Mouse (Mus musculus): Measurements from ENCODE around the gene Galnt18. TPM values are rescaled to one million over a fixed set of nuclear protein-coding genes. Genes with fewer than 3 reads are reported as not detected.

Gene Galnt18
- polyA plus RNA-seq, 1 experiment = 4.9 TPM

DNA sequence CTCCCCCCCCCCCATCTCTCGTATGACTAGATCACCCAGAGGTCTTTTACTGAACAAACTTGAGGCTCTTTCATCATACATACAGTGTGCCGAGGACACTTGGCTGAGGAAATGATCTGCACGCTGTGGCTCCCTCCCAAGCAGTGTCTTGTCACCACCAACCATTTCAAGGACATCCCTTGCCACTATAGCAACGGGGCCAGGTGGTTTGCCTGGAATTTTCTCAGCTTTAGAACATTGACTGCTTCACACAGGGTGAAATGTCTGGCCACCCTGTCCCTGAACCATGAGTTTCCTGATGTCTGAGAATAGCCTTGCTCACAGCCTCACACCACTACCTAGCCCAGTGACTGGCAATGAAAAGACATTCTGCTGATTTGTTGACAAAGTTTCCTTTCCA is 176.6 kb downstream of the Galnt18 start:
- 67% methylated on average over 4 of the region's 4 CpGs for WGBS
- Histone ChIP-seq H3K4me1 (ENCODE audit: control insufficient read depth, insufficient read depth, insufficient read length) (no peaks in the 10 kb centered on the region), H3K27me3 (ENCODE audit: control insufficient read depth, insufficient read depth, low read length) (no peaks in the 10 kb centered on the region), H3K4me3 (ENCODE audit: extremely low read depth, insufficient read depth, insufficient read length) (no peak overlapping the region), H3K27ac (ENCODE audit: insufficient read depth, low read length) (no peak overlapping the region), H3K36me3 (ENCODE audit: control insufficient read depth, insufficient read depth, low read length) (no peaks in the 10 kb centered on the region)
- TF ChIP-seq POLR2A (IDR thresholded peaks at IDR 0.05; ENCODE audit: low read depth, low read length) (no peak), CTCF (IDR thresholded peaks at IDR 0.05; ENCODE audit: extremely low read depth, insufficient read depth, insufficient read length, insufficient replicate concordance) (no peak)
- DNase-seq (ENCODE audit: low read depth in 1 of 2, low spot score in 2 of 2) = no peak

DNA sequence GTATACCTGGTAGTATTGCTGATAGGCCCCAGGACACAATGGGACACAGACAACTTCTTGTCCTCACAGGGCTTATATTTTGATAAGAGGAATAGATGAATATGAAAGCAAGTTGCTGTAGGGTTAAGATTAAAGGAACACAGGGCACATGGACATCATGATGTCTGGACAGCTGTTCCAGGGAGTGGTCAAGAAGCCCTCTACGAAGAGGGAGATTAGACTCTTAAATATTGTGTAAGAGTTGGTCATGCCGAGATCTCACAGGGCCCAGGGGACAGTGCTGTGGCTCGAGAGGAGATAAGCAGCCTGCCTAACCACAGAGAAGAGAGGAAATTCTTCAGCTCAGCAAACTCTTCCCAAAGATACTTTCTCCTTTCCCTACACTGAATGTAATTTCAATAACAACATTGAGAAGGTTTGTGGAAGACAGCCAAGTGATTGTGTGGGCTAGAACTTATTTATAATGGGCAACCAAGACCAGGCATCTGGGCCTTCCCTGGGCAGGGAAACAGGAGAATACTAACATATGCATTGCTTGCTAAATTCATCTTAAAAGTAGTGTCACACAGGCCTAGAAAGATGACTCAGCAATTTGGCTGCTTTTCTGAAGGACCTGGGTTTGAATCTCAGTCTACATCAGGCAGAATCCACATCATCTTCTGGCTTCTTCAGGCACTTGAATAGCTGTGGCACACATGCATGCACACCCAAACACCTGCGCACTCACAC is 178.3 kb downstream of the Galnt18 start:
- TF ChIP-seq CTCF (IDR thresholded peaks at IDR 0.05; ENCODE audit: extremely low read depth, insufficient read depth, insufficient read length, insufficient replicate concordance) = no peak
- no peak for TF ChIP-seq POLR2A (IDR thresholded peaks at IDR 0.05; ENCODE audit: low read depth, low read length)
- Histone ChIP-seq H3K4me3 (ENCODE audit: extremely low read depth, insufficient read depth, insufficient read length) (no peak overlapping the region), H3K27me3 (ENCODE audit: control insufficient read depth, insufficient read depth, low read length) (no peaks in the 10 kb centered on the region), H3K27ac (ENCODE audit: insufficient read depth, low read length) (no peak overlapping the region), H3K36me3 (ENCODE audit: control insufficient read depth, insufficient read depth, low read length) (no peaks in the 10 kb centered on the region), H3K4me1 (ENCODE audit: control insufficient read depth, insufficient read depth, insufficient read length) (no peaks in the 10 kb centered on the region)
- 67% methylated on average over 4 of the region's 4 CpGs for WGBS
- no peak for DNase-seq (ENCODE audit: low read depth in 1 of 2, low spot score in 2 of 2)

DNA sequence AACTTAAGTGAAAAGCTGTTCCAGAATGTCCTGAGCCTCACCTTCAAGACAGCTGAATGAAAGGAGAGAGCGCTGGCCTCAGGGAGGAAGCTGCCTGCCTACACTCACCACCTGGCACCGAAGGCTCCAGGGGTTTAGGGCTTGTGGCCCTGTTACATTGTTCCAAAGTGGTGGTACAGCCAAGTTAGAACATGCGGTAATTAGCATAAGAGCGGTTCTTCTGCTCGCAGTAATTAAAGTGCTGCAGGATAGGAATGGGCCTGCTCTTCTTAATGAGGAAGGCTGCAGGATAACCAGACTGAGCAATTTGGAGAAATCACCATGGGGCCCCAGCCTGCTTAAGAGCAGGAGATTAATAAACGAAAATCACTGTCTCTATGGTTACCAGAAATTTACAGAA is 179.0 kb downstream of the Galnt18 start:
- Histone ChIP-seq H3K4me3 (ENCODE audit: extremely low read depth, insufficient read depth, insufficient read length) (no peak overlapping the region), H3K27ac (ENCODE audit: insufficient read depth, low read length) (no peak overlapping the region), H3K4me1 (ENCODE audit: control insufficient read depth, insufficient read depth, insufficient read length) (no peaks in the 10 kb centered on the region), H3K36me3 (ENCODE audit: control insufficient read depth, insufficient read depth, low read length) (no peaks in the 10 kb centered on the region), H3K27me3 (ENCODE audit: control insufficient read depth, insufficient read depth, low read length) (no peaks in the 10 kb centered on the region)
- DNase-seq (ENCODE audit: low read depth in 1 of 2, low spot score in 2 of 2) = no peak
- WGBS = 80% methylated on average over 6 of the region's 6 CpGs
- TF ChIP-seq POLR2A (IDR thresholded peaks at IDR 0.05; ENCODE audit: low read depth, low read length) = no peak
- no peak for TF ChIP-seq CTCF (IDR thresholded peaks at IDR 0.05; ENCODE audit: extremely low read depth, insufficient read depth, insufficient read length, insufficient replicate concordance)

DNA sequence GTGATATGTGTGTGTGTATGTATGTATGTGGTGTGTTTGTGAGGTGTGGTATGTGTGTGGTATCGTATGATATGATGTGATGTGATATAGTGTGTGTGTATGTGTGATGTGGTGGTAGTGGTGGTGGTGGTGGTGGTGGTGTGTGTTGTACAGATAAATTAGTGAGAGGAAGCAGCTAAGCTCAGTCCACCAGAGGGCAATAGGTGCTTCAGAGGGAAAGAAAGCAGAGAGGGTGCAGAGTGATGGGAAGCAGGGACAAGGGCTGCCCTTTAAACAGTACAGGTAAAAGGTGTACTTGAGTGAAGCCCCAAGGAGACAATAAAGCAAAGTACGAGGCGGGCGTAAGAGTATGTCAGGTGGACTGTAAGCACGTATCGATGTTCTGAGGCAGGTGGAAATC is 186.1 kb downstream of the Galnt18 start:
- no peaks in the 10 kb centered on the region for H3K4me1 ChIP-seq (ENCODE audit: control insufficient read depth, insufficient read depth, insufficient read length)
- DNase-seq (ENCODE audit: low read depth in 1 of 2, low spot score in 2 of 2) = no peak
- no peaks in the 10 kb centered on the region for H3K27me3 ChIP-seq (ENCODE audit: control insufficient read depth, insufficient read depth, low read length)
- TF ChIP-seq CTCF (IDR thresholded peaks at IDR 0.05; ENCODE audit: extremely low read depth, insufficient read depth, insufficient read length, insufficient replicate concordance) = no peak
- no peak for TF ChIP-seq POLR2A (IDR thresholded peaks at IDR 0.05; ENCODE audit: low read depth, low read length)
- WGBS = 92% methylated on average over 6 of the region's 6 CpGs
- H3K36me3 ChIP-seq (ENCODE audit: control insufficient read depth, insufficient read depth, low read length) = no peaks in the 10 kb centered on the region
- no peak overlapping the region for H3K27ac ChIP-seq (ENCODE audit: insufficient read depth, low read length)
- no peak overlapping the region for H3K4me3 ChIP-seq (ENCODE audit: extremely low read depth, insufficient read depth, insufficient read length)

DNA sequence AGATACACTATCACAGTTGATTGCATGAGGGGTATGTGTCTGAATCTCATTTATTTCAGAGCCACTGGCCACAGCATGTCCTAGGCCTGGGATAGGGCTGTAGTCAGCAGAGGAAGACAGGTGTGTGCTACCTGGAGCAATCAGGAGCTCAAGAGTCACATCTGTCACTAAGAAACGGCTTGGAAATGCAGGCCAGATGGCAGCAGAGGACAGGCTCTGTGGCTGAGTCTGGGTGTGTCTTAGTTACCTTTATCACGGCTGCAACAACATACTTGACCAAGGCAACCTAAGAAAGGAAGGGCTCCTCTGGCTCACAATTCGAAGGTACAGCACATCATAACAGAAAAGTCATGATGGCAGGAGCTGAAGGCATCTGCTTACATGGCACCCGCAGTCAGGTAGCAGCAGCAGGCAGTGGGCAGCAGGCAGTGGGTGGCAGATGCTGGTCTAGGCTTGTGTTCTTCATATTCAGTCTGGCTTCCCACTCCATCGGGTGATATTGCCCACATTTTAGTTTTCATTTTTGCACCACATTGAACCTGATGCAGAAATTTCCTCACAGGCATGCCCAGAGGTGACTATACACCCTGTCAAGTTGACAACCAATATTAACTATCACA is 190.2 kb downstream of the Galnt18 start:
- Histone ChIP-seq H3K4me1 (ENCODE audit: control insufficient read depth, insufficient read depth, insufficient read length) (no peaks in the 10 kb centered on the region), H3K36me3 (ENCODE audit: control insufficient read depth, insufficient read depth, low read length) (no peaks in the 10 kb centered on the region), H3K4me3 (ENCODE audit: extremely low read depth, insufficient read depth, insufficient read length) (no peak overlapping the region), H3K27me3 (ENCODE audit: control insufficient read depth, insufficient read depth, low read length) (no peaks in the 10 kb centered on the region), H3K27ac (ENCODE audit: insufficient read depth, low read length) (no peak overlapping the region)
- DNase-seq (ENCODE audit: low read depth in 1 of 2, low spot score in 2 of 2) = no peak
- WGBS = 67% methylated on average over 5 of the region's 5 CpGs
- no peak for TF ChIP-seq POLR2A (IDR thresholded peaks at IDR 0.05; ENCODE audit: low read depth, low read length)

DNA sequence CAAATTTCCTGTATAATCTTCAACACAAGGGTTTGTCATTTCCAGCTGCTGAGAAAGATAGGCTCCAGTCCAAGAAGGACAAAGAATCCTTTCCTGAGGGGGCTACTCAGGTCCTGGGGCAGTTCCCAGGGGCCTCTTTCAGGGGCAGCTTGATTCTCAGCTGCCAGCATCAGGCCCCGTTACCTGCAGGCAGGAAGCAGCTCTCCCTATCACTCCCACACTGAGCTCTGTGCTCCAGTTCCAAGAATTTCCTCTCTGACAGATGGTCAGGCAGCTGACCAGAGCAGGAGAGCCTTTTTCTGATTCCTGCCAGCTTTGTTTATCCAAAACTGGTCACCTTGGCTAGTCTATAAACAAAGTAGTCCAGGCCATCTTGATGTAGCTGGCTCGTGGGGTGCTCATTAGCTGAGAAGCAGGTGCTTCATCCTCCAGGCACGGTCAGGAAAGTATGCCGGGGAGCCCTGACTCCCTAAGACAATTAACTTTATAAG is 191.4 kb downstream of the Galnt18 start:
- no peak for DNase-seq (ENCODE audit: low read depth in 1 of 2, low spot score in 2 of 2)
- Histone ChIP-seq H3K4me3 (ENCODE audit: extremely low read depth, insufficient read depth, insufficient read length) (no peak overlapping the region), H3K36me3 (ENCODE audit: control insufficient read depth, insufficient read depth, low read length) (no peaks in the 10 kb centered on the region), H3K27ac (ENCODE audit: insufficient read depth, low read length) (no peak overlapping the region), H3K4me1 (ENCODE audit: control insufficient read depth, insufficient read depth, insufficient read length) (no peaks in the 10 kb centered on the region), H3K27me3 (ENCODE audit: control insufficient read depth, insufficient read depth, low read length) (no peaks in the 10 kb centered on the region)
- TF ChIP-seq POLR2A (IDR thresholded peaks at IDR 0.05; ENCODE audit: low read depth, low read length) (no peak), CTCF (IDR thresholded peaks at IDR 0.05; ENCODE audit: extremely low read depth, insufficient read depth, insufficient read length, insufficient replicate concordance) (no peak)
- WGBS = 73% methylated on average over 4 of the region's 4 CpGs

DNA sequence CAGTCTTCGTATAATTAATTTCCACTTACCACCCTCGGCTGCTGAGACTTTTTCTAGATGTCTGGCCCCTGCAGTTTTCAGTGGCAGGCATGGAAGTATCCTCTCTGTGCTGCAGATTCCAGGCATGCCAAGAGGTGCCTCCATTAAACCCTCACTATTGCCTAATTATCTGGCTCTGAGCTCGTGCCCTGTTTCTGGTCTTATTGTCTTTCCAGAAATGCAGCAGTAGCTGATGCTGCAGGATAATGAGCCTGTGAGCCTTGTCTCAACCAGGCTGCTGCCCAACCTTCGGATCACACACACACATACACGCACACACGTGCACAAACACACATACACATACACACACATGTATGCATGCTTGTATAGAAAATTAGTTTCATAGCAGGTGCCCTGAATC is 199.2 kb downstream of the Galnt18 start:
- WGBS = 83% methylated on average over 6 of the region's 6 CpGs
- TF ChIP-seq POLR2A (IDR thresholded peaks at IDR 0.05; ENCODE audit: low read depth, low read length) = no peak
- no peak for TF ChIP-seq CTCF (IDR thresholded peaks at IDR 0.05; ENCODE audit: extremely low read depth, insufficient read depth, insufficient read length, insufficient replicate concordance)
- H3K4me1 ChIP-seq (ENCODE audit: control insufficient read depth, insufficient read depth, insufficient read length) = no peaks in the 10 kb centered on the region
- H3K27me3 ChIP-seq (ENCODE audit: control insufficient read depth, insufficient read depth, low read length) = no peaks in the 10 kb centered on the region
- H3K36me3 ChIP-seq (ENCODE audit: control insufficient read depth, insufficient read depth, low read length) = no peaks in the 10 kb centered on the region
- no peak overlapping the region for H3K4me3 ChIP-seq (ENCODE audit: extremely low read depth, insufficient read depth, insufficient read length)
- no peak overlapping the region for H3K27ac ChIP-seq (ENCODE audit: insufficient read depth, low read length)
- DNase-seq (ENCODE audit: low read depth in 1 of 2, low spot score in 2 of 2) = no peak

Measured in spleen, adult 2 months (tissue).